Mouse (Mus musculus) frontal cortex, postnatal 36 days (tissue): ENCODE measurements at regions not wholly inside any gene's neighbourhood (a gene's known extent, or its start where the extent isn't known, plus 50 kb on each side); places are given as distances from the start of the nearest gene placed in this dataset.
"Not testable (repeated sequence)": the region's sequence is repeated elsewhere in the genome, so short reads cannot be mapped to it uniquely, and the experiment has no call there.

ENCODE experiments used
- DNase-seq, 2 experiments: peaks; one replicate each; pipeline ENCODE4 v3.0.0; 2022; ENCODE audit warnings: low spot score in 2 of 2

DNA sequence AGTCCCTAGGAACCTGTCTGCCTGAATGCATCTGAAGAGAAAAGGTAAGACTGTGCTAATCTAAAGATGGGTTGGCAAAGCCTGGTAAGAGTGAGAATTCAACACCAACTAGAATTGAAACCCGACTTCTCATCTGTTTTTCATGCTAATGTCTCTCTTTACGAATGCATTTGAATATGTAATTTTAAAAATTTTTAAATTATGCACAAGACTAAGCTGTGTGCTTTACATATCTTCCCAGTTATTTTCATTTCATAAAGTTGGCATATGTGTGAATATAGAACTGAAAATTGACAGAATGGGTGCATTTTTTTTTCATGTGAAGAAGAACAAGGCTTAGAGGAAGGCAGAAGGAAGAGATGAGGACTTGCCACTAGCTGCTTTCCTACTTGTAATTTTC lies 267.2 kb upstream of the Ube2e3 start:
- DNase-seq = no peak

DNA sequence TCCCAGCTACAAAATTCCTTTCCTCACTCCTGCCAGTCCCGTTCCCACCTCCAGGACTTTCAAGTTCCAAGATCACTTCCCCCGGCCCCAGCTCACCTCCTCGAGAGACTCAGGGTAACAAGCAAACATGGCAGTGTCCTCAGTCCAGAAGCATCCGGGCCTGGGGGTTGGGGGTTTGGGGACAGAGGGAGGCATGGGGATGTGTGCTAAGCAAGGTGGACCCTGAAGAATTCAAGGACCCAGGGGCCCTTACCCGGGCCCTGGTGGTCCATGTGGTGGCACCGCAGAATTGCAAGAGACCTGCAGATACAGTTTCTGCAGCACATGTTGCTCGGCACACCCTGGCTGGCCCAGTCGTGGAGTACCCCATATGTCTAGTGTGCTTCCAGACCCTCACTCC lies 269.9 kb upstream of the Ube2e3 start:
- no peak for DNase-seq

DNA sequence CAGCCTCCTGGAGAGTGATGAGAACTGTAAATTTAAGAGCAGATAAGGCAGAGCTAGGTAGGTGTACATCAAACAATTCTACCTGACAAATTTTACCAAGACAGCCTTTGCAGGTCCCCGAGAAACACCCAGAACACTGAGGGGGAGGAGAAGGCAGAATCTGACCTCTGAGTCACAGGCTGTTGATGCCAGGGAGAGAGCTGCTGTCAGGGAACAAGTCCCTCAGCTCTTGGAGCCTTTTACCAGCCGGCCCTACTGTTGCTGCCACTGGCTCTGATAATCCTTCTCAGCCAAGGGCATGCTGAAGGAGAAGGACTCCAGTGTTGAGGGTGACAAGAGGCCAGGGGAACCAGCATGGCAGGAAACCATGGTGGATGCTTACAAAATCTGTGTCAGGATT lies 271.7 kb upstream of the Ube2e3 start:
- no peak for DNase-seq

DNA sequence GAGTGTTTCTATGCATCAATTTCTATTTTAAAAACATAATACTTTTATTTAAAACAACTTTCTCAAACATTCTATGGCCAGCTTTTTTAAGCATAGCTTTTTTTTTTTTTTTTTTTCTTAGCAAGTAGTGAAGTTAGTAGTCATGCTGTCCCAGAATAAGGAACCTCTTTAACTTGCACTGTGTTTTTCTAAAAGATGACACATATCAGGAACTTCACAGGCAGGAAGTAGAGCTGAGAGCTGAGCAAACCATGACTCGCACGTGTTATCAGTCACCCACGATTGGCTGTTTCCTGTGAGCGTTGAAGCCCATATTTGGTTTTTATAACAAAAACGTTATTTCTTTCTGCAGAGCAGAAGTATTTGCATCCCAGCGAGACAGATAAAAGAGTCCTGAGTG lies 287.9 kb upstream of the Ube2e3 start:
- DNase-seq = no peak

DNA sequence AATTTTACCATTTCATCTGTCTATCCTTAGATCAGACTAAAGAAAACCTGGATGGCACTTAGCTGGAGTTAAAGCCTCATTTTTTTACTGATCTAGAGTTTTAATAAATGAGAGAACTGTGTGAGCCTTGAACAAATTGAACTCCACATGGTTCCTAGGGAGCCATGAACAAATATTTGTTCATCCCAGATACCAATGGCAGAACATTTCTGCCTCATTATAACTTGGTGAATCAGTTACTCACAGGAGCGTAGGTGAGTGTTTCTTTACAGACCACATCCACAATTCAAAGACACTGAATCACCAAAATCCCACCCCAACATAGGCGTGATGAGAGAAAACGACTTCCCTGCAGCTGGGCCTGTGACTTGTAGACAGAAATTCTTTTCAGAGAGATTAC lies 295.4 kb upstream of the Ube2e3 start:
- DNase-seq = no peak

DNA sequence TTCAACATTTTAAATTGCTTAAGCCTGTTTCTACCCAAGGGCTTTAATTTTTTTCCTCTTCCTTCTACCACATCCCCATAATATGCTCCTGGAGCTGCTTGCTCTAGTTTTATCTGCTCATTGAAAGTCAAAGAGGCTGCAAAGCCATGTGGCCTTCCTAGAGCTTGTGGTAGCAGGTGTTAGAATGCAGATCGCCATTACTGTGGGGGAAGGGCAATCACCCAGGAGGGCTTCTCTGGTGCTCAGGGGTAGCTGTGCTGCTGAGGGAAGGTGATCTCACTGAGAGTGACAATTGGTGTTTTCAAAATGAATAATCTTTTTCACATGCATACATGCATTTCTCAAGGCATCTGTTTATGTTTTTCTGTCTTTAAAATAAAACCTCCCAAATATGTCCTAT lies 309.8 kb upstream of the Ube2e3 start:
- DNase-seq = no peak

DNA sequence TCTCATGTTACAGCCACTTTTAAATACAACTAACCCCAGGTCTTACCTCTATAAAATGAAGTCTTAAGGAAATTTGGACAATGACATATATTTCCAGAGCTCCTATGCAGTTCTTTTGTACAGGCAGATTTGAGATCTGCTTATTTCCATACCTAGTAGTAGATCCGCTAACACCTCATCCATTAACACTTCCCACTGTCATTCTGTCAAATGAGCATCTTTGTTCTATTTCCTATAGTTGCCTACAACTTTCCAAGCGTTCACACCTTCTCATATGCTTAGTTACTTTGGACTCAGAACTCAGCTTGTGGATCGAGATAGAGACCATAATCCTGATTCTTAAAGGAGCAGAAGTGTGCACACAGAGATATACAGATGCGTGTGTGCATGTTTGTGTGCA lies 316.8 kb upstream of the Ube2e3 start:
- peak in 1 of 2 experiments; percentile 6 for DNase-seq

DNA sequence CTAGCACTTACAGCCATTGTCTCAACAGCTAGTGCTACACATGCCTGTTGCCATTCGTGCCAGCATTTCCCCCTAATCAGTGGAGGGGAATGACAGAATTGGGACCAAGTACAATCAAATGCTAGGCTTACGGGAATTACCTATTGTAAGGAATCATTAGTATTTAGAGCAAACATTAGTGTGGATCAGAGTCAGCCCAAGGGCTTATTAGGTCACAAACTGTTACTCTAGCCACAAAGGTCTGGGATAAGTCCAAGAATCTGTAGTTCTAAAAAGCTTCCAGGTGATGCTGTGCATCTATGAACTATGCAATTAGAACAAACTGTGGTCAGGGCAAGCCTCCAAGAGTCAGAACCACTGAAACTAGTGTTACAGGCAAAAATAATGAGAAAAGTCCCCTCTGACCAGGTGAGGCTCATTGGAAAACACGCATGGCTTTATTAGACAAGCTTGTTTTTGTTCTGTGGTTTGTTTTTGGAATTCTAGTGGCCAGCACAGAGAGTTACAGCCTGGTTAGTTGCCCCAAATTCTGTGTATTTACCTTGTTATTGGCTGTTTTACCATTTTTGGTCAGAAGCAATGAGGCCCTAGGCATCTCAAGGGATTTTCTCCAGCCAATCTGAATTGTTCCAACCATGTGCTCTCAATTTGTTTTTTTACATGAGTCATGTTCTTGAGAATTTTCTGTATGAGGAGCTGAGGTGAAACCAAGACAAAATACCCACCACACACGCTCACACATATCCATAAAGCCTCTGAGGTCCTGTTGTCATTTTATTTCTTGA lies 319.0 kb upstream of the Ube2e3 start:
- DNase-seq = no peak

DNA sequence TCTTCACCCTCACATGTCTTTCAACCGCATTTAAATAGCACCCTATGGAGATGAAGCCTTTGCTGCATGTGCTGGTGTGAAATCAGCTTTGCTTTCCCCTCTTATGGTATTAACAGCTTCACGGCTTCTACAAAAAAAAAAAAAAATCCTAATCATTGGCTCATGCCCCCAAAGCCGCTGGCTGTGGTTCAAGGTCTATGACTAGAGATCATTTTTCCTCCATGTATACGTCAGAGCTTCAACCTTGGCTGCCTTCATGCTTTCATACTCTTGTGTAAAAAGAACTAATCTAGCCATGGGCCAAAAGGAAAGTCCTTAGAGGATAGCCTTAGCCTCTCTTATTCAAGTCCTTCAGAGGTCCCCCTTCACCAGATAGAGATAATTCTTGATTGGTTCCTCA lies 320.6 kb upstream of the Ube2e3 start:
- DNase-seq = no peak

DNA sequence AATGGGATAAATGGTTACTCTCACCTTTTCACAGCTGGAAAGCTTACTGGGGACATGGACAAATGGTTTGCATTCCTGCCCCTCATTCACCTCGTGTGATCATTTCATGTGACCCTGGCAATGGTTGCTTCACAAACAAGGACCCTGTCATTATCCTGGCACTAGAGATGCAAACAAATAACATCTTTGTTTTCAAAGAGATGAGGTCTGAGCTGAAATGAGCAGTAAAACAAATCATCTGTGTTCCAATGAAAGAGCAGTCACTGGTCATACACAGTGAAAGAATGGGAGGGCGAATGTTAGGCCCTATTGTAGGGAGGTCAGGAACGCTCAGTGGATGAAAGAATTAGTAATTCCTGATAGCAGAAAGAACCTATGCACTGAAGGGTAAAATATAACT lies 327.5 kb upstream of the Ube2e3 start:
- DNase-seq = no peak

DNA sequence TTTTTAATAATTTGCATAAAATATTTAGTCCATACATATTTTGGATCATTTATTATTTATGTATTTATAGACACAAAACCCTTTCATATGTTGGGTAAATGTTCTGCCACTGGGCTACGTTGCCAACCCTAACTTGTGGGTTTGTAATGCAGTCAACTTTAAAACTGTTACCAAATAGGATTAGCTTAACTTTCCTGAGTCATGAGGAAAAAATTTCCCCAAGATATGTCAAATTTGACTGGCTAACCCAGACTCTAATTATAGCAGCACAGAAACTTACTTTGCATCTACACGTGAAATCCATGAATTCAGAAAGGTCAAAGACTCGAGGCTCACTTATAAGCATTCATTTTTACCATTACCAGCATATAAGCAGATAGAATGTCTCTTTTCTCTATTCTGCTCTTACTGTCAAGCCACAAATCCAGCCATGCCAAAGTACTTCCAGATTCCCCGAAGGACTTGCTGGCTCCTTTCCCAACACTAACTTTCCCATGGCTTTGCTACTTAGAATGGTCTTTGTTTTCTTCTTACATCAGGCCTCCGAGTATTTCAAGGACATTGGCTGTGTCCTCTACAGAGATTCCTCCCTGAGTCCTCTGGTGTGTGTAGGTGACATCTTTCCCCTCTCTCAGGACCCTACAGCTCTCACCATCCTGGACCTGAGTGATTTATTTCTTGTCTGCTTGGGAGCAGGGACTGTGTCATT lies 328.2 kb upstream of the Ube2e3 start:
- DNase-seq = no peak

DNA sequence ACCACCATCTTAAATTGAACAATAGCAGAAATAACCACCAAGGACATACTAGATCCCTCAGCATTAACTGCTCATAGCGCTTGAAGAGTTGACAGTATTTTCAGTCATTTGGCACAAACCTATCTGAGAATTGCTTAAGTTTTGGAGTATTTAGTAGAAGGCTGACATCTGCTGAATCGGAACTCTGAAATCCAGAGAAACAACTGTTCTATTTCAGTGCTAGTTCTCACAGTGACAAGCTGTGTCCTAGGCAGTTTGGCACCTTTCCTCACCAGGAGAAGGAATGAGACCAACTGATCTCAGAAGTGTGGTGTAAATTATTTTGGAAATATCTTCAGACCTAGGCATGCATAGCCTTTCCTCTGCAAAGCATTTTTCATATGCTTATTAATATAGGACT lies 330.4 kb upstream of the Ube2e3 start:
- peak in 1 of 2 experiments; percentile 20 for DNase-seq

DNA sequence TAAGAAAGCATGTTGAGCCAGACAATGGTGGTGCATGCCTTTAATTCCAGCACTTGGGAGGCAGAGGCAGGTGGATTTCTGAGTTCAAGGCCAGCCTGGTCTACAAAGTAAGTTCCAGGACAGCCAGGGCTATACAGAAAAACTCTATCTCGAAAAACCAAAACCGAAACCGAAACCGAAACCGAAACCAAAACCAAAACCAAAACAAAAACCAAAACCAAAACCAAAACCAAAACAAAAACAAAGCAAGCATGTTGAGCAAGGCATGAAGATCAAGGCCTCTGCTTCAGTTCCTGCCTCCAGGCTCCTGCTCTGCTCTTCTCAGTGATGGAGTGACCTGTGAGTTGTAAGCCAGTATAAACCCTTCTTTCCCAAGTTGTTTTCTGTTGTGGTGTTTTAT lies 334.0 kb upstream of the Ube2e3 start:
- DNase-seq = not testable (repeated sequence)

DNA sequence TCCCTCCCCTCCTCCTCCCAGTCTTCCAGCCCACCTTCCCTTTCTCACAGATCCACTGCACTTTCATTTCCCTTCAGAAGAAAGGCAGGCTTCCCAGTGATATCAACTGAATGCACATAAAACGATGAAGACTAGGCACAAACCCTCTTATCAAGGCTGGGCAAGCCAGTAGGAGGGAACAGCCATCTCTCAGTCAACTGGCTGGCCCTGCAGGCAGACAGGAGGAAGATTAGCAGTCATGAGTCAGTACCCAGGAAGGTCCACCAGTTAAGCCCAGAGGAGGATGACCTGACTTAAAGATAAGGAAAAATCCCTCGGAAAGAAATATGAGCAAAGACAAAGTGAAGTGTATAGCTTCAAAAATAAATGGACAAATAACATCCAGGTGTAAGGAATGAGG lies 337.4 kb upstream of the Ube2e3 start:
- DNase-seq = no peak

DNA sequence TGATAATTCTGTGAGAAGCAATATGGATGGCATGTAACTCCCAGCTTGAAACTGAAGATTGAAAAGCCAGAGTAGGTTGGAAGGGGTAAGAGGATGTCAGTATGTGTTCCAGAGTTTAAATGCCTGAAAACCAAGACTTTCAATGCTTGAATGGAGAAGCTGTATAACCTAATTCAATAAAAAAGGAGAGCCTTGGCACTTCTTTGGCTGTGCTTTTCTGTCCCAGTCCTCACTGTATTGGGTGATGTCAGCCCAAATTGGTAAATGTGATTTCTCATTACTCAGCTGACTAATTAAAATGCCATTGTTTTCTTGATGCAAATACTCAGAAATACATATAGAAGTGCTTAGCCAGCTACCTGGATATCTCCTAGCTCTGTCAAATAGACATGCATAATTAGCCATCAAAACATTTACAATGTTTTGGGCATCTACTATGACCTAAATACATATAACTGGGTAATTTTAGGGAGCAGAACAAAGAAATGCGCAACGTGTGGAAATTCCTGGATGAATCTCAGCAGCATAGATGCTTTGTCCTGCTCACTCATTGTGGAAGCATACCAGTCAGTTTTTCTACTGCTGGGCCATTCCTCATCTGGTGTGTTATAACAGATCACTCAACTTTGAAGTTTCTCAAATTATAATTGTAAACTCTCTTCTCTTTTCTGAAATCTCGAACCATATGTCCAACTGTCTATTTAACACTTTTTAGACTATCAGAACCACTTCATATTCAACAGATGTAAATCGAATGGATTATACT lies 347.5 kb upstream of the Ube2e3 start:
- DNase-seq = no peak

DNA sequence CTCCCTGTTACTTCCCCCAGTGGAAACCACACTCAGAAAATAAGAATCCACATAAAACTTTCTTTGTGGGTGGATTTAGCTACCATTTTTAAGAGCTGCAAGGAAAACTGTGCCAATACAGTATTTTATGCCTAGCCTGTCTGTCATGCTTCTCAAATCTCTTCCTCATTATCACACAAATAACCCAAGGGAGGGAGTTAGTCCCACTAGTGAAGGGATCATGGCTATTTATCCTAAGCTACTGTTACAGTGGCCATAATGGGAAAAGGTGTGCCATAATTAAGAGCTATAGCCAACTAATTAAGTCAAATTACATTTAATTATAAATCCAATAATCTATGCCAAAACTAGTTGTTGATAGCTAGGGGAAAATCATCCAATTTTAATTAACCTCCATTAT lies 374.8 kb upstream of the Ube2e3 start:
- DNase-seq = no peak

DNA sequence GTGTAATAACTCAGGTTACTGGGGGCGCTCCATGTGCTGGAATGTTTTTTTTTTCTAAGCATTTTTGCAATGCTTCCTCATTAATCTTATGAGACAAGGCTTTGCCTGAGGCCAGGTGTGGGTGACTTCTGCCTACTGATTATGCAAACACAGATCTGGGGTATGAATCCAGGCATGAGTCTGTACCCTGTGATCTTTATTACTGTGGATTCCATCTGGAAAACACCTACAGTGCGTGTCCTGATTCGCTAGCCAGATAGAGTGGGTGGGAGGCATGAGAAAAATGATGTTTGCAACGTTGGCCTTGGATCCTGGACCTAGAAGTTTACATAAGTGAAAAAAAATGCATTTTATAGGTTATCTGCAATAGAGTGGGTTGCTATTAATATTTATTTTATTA lies 387.9 kb upstream of the Ube2e3 start:
- DNase-seq = peak; percentile 9 to 31

DNA sequence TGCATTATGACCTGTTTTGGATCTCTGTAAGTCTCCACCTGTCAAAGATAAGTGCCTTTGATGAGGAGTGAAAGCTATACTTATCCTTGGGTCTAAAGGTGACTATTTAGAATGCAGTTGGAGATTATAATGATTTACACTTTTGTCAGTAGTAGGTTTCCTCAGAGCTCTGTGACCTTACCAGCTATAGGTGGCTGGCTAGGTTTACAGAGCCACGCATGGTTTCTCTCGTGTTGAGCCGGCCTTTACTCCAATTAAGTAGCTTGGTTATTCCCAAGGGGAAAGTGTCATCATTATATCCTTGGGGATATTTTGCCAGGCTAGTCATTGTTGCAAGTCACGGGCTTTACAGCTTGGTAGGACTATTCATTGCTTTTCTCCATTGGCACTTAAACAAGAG lies 408.5 kb upstream of the Ube2e3 start:
- DNase-seq = no peak

DNA sequence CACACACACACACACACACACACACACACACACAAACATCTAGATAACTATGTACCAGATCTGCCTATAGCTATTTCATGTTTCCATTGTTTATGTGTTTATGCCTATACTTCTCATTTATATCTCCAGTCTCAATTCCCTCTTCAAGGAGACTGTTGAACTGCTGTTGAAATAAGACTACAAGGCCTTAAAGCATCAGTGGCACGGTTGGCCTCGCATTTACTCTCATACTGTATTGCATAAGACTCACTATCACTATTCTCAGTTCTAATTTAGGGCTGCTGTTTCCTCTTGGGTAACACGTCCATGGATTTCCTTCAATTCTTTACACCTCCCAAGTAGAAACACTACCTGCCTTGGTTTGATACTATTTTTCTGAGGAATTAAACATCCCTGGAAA lies 414.5 kb upstream of the Ube2e3 start:
- DNase-seq = no peak

DNA sequence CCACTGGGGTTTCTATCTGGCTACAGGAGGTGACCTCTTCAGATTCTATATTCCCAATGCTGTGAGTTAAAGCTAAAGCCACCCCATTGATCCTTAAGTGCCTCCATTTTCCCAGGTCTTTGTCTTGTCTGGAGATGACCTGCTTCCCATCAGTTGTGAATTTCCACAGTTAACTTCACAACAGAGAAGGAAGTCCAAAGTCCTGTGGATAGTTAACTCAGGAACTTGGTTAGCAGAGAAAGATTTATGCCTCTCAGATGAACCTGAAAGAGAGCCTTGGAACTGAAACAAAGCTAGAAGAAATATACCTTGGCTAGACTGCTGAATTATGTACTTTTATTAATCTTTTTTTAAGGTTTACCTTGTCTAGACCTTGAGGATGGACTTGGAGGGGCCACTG lies 431.1 kb upstream of the Ube2e3 start:
- DNase-seq = no peak

DNA sequence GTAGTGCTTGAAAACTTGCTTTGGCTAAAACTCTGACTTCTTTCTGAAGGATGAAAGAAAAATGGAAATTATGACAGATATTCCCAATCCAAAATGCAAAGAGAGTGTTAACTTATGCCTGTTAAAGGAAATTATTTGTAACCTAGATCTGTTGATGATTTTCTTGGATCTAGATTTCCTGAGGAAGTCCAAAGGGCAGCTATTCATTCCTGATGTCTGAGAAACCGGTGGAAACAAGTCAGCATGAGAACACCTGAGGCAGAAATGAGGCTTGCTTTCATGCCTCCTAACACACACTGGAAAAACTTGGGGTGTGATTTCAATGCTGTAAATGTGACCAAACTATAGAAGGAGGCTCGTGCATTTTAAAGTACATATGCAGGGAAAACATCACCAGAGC lies 432.9 kb upstream of the Ube2e3 start:
- no peak for DNase-seq

DNA sequence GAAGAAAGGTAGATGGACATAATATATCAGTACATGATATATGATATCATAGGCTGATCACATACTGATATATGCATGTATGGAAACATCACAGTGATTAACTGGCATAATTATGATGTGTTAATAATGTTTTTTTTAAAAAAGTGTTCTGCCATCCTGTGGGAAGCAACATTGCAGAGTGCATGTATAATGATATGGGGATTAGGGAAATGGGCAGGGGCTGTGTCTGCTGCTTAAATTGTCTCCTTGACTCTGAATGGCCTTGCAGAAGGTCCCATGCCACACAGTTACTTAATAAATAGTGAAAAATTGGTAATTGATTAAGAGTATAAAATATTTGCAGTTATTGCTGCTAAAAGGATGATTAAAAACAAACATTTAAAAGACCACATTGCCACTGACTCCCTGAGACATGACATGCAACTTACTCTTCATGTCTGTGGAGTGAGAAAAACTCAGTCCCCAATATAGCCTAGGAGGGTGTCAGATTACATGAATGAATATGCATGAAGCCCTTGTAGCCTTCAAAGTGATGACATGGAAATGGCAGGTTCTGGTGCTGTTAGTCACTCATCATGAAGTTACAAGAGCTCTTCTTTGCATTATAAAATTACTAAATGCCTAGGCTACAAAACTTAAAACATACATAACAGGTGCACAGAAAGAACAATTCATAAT lies 440.1 kb upstream of the Ube2e3 start:
- DNase-seq = no peak
